Mouse (Mus musculus): ENCODE results near the gene Spata13.

GRCm38 (mm10) chr14:60756271-60756670 is 122.5 kb downstream of the Spata13 start:
- TF ChIP-seq CTCF (IDR thresholded peaks at IDR 0.05; ENCODE audit: low read depth) (no peak), EP300 (optimal IDR thresholded peaks at IDR 0.05) (no peak)
